8 mouse cellular contexts compared by ENCODE assay signal in genomic region chr5:89883051-89883907, GRCm38 (mm10). TPM values are rescaled to one million over a fixed set of nuclear protein-coding genes. Genes with fewer than 3 reads are reported as not detected.
DNase-seq lines count a peak whose midpoint lies in the region; ATAC-seq and TF ChIP-seq lines count a peak whose summit lies in the region.

Gene Adamts3 (minus strand): TSS chr5:89883334.

- peak within 1 kb of the TSS; percentile 78 for H3K9ac ChIP-seq in forebrain, embryonic 12.5 days
- H3K9ac ChIP-seq in heart, embryonic 15.5 days, result peak within 1 kb of the TSS; percentile 87
- H3K9ac ChIP-seq in kidney, postnatal 0 days (ENCODE audit: low read depth, low read length), result peak within 1 kb of the TSS; percentile 63
- peak within 1 kb of the TSS; percentile 72 for H3K9ac ChIP-seq in liver, embryonic 13.5 days

- no peaks in the 10 kb centered on the region for H3K79me2 ChIP-seq in myocyte (ENCODE audit: control insufficient read depth, insufficient read depth)

- H3ac ChIP-seq in myocyte (ENCODE audit: control insufficient read depth, insufficient read length), result no peak within 1 kb of the TSS

- peaks cover 12% of the 10 kb centered on the region for H3K4me1 ChIP-seq in forebrain, embryonic 12.5 days
- H3K4me1 ChIP-seq in heart, embryonic 15.5 days (replicated peaks), result peaks cover 15% of the 10 kb centered on the region
- H3K4me1 ChIP-seq in kidney, postnatal 0 days (replicated peaks; ENCODE audit: insufficient read depth, low read length), result no peaks in the 10 kb centered on the region; the same call in 1 of the 2 replicates
- peaks cover 30% of the 10 kb centered on the region for H3K4me1 ChIP-seq in liver, embryonic 13.5 days (replicated peaks)
- H3K4me1 ChIP-seq in testis, adult 2 months (ENCODE audit: control insufficient read depth, insufficient read depth, low read length), result peaks cover 15% of the 10 kb centered on the region

- H3K9me3 ChIP-seq in forebrain, embryonic 12.5 days, result no peaks in the 10 kb centered on the region
- H3K9me3 ChIP-seq in heart, embryonic 15.5 days (replicated peaks), result no peaks in the 10 kb centered on the region
- H3K9me3 ChIP-seq in kidney, postnatal 0 days (replicated peaks; ENCODE audit: low read length), result no peaks in the 10 kb centered on the region
- no peaks in the 10 kb centered on the region for H3K9me3 ChIP-seq in liver, embryonic 13.5 days (replicated peaks)

- H3K27ac ChIP-seq in forebrain, embryonic 12.5 days, result peak within 1 kb of the TSS; percentile 25; the same call in 1 of the 2 replicates
- H3K27ac ChIP-seq in heart, embryonic 15.5 days, result peak within 1 kb of the TSS; percentile 82
- H3K27ac ChIP-seq in kidney, postnatal 0 days, result no peak within 1 kb of the TSS
- peak within 1 kb of the TSS; percentile 71 for H3K27ac ChIP-seq in liver, embryonic 13.5 days
- no peak within 1 kb of the TSS for H3K27ac ChIP-seq in testis, adult 2 months (ENCODE audit: control insufficient read depth, insufficient read depth, low read depth, low read length)

- peaks cover 7% of the 10 kb centered on the region for H3K27me3 ChIP-seq in forebrain, embryonic 12.5 days
- no peaks in the 10 kb centered on the region for H3K27me3 ChIP-seq in heart, embryonic 15.5 days
- H3K27me3 ChIP-seq in kidney, postnatal 0 days (ENCODE audit: insufficient read depth, low read length), result no peaks in the 10 kb centered on the region
- H3K27me3 ChIP-seq in liver, embryonic 13.5 days, result no peaks in the 10 kb centered on the region
- no peaks in the 10 kb centered on the region for H3K27me3 ChIP-seq in myocyte (ENCODE audit: control insufficient read depth, insufficient read depth, insufficient read length)
- H3K27me3 ChIP-seq in testis, adult 2 months (ENCODE audit: control insufficient read depth, insufficient read depth, low read length), result no peaks in the 10 kb centered on the region

- H3K36me3 ChIP-seq in forebrain, embryonic 12.5 days (replicated peaks), result 0 out of 2 replicates have a peak, but pooled peaks cover 5% of the 10 kb centered on the region
- no peaks in the 10 kb centered on the region for H3K36me3 ChIP-seq in heart, embryonic 15.5 days
- H3K36me3 ChIP-seq in kidney, postnatal 0 days (ENCODE audit: insufficient read depth, low read length), result no peaks in the 10 kb centered on the region
- no peaks in the 10 kb centered on the region for H3K36me3 ChIP-seq in liver, embryonic 13.5 days
- H3K36me3 ChIP-seq in myocyte (ENCODE audit: control insufficient read depth, insufficient read depth), result no peaks in the 10 kb centered on the region
- no peaks in the 10 kb centered on the region for H3K36me3 ChIP-seq in testis, adult 2 months (ENCODE audit: control insufficient read depth, insufficient read depth, low read length)

- under 1% methylated on average over 52 of the region's 78 CpGs for WGBS in forebrain, embryonic 12.5 days
- under 1% methylated on average over 60 of the region's 78 CpGs for WGBS in heart, embryonic 15.5 days
- 1% methylated on average over 63 of the region's 78 CpGs for WGBS in kidney, postnatal 0 days
- under 1% methylated on average over 54 of the region's 78 CpGs for WGBS in liver, embryonic 13.5 days (ENCODE audit: insufficient replicate concordance)

- DNase-seq in c-Kit-positive CD71-positive TER-119-positive erythroid progenitor cells, embryonic 14.5 days (ENCODE audit: low spot score), result peak; percentile 31
- DNase-seq in kidney, postnatal 0 days (ENCODE audit: low spot score), result peak; percentile 77
- peak; percentile 9 for DNase-seq in liver, embryonic 13.5 days

- H3K4me3 ChIP-seq in forebrain, embryonic 12.5 days (replicated peaks), result peak within 1 kb of the TSS; percentile 67
- peak within 1 kb of the TSS; percentile 89 for H3K4me3 ChIP-seq in heart, embryonic 15.5 days
- H3K4me3 ChIP-seq in kidney, postnatal 0 days (replicated peaks; ENCODE audit: low read depth, low read length), result peak within 1 kb of the TSS; percentile 71
- H3K4me3 ChIP-seq in liver, embryonic 13.5 days (replicated peaks), result peak within 1 kb of the TSS; percentile 67
- H3K4me3 ChIP-seq in myocyte, result peak within 1 kb of the TSS; percentile 19
- peak within 1 kb of the TSS; percentile 67 for H3K4me3 ChIP-seq in testis, adult 2 months (ENCODE audit: control insufficient read depth, low read depth, low read length)

- peak within 1 kb of the TSS; percentile 100 for H3K4me2 ChIP-seq in forebrain, embryonic 12.5 days
- peak within 1 kb of the TSS; percentile 100 for H3K4me2 ChIP-seq in heart, embryonic 15.5 days
- peak within 1 kb of the TSS; percentile 95 for H3K4me2 ChIP-seq in kidney, postnatal 0 days (ENCODE audit: low read length)
- peak within 1 kb of the TSS; percentile 96 for H3K4me2 ChIP-seq in liver, embryonic 13.5 days
- H3K4me2 ChIP-seq in myocyte (ENCODE audit: low read depth), result peak within 1 kb of the TSS; percentile 99

- TF ChIP-seq POLR2A in myocyte (IDR thresholded peaks at IDR 0.05; ENCODE audit: insufficient read length, low read depth), result no peak
- TF ChIP-seq POLR2A in testis, adult 2 months (IDR thresholded peaks at IDR 0.05; ENCODE audit: control insufficient read depth, low read depth, low read length), result no peak

- TF ChIP-seq CTCF in kidney, postnatal 0 days (IDR thresholded peaks at IDR 0.05; ENCODE audit: low read depth), result no peak
- TF ChIP-seq CTCF in testis, adult 2 months (IDR thresholded peaks at IDR 0.05; ENCODE audit: control insufficient read depth, insufficient read depth, insufficient replicate concordance, low read depth, low read length), result no peak

- ATAC-seq in CD4-positive, CD25-positive, alpha-beta regulatory T cell, adult 4 months, result peak; percentile 41
- peak; percentile 91 for ATAC-seq in forebrain, embryonic 12.5 days (ENCODE audit: low FRiP score)
- ATAC-seq in heart, embryonic 15.5 days (replicated peaks; ENCODE audit: insufficient number of reproducible peaks, insufficient read depth, low FRiP score, low read depth), result peak; percentile 71
- ATAC-seq in kidney, postnatal 0 days (replicated peaks; ENCODE audit: low FRiP score, low read depth), result peak; percentile 80
- ATAC-seq in liver, embryonic 13.5 days (ENCODE audit: low read depth), result peak; percentile 61

TF ChIP-seq in myocyte, 11 proteins besides CTCF, POLR2A, EP300 and RAD21:
- TF ChIP-seq MYOG (IDR thresholded peaks at IDR 0.05; ENCODE audit: control insufficient read depth in 1 of 3, insufficient read depth in 1 of 3, insufficient read length in 2 of 3, low read depth in 2 of 3) (no peak), SRF (IDR thresholded peaks at IDR 0.05; ENCODE audit: control insufficient read depth, insufficient read length, low read depth) (no peak), REST (IDR thresholded peaks at IDR 0.05; ENCODE audit: insufficient read depth, insufficient read length) (no peak), E2F4 (IDR thresholded peaks at IDR 0.05; ENCODE audit: insufficient read depth) (no peak), MYOD1 (IDR thresholded peaks at IDR 0.05; ENCODE audit: control insufficient read depth in 1 of 3, insufficient read length in 2 of 3, low read depth in 2 of 3) (no peak), POLR2AphosphoS2 (IDR thresholded peaks at IDR 0.05; ENCODE audit: insufficient read length, low read depth) (no peak), CEBPB (IDR thresholded peaks at IDR 0.05; ENCODE audit: insufficient read depth, poor library complexity, severe bottlenecking) (no peak), MAX (IDR thresholded peaks at IDR 0.05; ENCODE audit: low read depth) (no peak), USF1 (IDR thresholded peaks at IDR 0.05; ENCODE audit: low read depth) (no peak), TCF3 (IDR thresholded peaks at IDR 0.05; ENCODE audit: insufficient read length, low read depth) (no peak), TCF12 (IDR thresholded peaks at IDR 0.05; ENCODE audit: insufficient read depth, poor library complexity, severe bottlenecking) (no peak)

RNA-seq across cellular contexts. Expression of gene Adamts3, which starts in this region (rescaled TPM):
- not detected for polyA plus RNA-seq in CD4-positive, CD25-positive, alpha-beta regulatory T cell, adult 4 months (2017; shearing (Covaris generic))
- 4.4 and 5.1 TPM in 2 replicates for polyA plus RNA-seq in forebrain, embryonic 12.5 days (2016; fragmentation: Nextera tagmentation; extraction: Ambion mirVana)
- polyA plus RNA-seq in heart, embryonic 15.5 days (2015; fragmentation: Nextera tagmentation; extraction: Ambion mirVana), result 2.5 and 3.1 TPM in 2 replicates
- polyA plus RNA-seq in kidney, postnatal 0 days (2015; fragmentation: Nextera tagmentation; extraction: Ambion mirVana), result 1.1 and 1.2 TPM in 2 replicates
- polyA plus RNA-seq in liver, embryonic 13.5 days (2015; fragmentation: Nextera tagmentation; extraction: Ambion mirVana), result 1.2 and 1.7 TPM in 2 replicates
- 0.12 TPM for polyA plus RNA-seq in myocyte (2012; fragmentation: generic; extraction: Trizol)
- polyA plus RNA-seq in testis, adult 2 months (2012; rRNA removed), result 0.28 and 0.81 TPM in 2 replicates

Comparison
In these comparisons a context has a peak if more than half of its experiments do, and no peak if none do; other contexts are left out.
1. Peak in ATAC-seq in CD4-positive, CD25-positive, alpha-beta regulatory T cell, adult 4 months; RNA of the gene not detected or under 1 TPM.
2. ATAC-seq: peak in every context shown above with its lines; median percentile 91 in forebrain, embryonic 12.5 days; 80 in kidney, postnatal 0 days; 71 in heart, embryonic 15.5 days; 61 in liver, embryonic 13.5 days; 41 in CD4-positive, CD25-positive, alpha-beta regulatory T cell, adult 4 months.
3. DNase-seq: peak in every context shown above with its lines; median percentile 77 in kidney, postnatal 0 days; 31 in c-Kit-positive CD71-positive TER-119-positive erythroid progenitor cells, embryonic 14.5 days; 9 in liver, embryonic 13.5 days.
4. H3K27ac ChIP-seq: peak in forebrain, embryonic 12.5 days (single experiment), heart, embryonic 15.5 days (single experiment) and liver, embryonic 13.5 days (single experiment); none in kidney, postnatal 0 days (single experiment) and testis, adult 2 months (single experiment).
5. H3K4me3 ChIP-seq: peak in every context shown above with its lines; median percentile 89 in heart, embryonic 15.5 days; 71 in kidney, postnatal 0 days; 67 in forebrain, embryonic 12.5 days; 67 in liver, embryonic 13.5 days; 67 in testis, adult 2 months; 19 in myocyte.
6. Peak in every context shown above with its lines, with median percentiles within 50 percentile points of each other: H3K4me2 ChIP-seq and H3K9ac ChIP-seq.